Mouse (Mus musculus) myocyte (in vitro differentiated cells): ENCODE measurements around the gene Prickle4. TPM values are rescaled to one million over a fixed set of nuclear protein-coding genes. Genes with fewer than 3 reads are reported as not detected.

ENCODE experiments used
- H3K27me3 ChIP-seq: one replicate; pipeline ENCODE4 v1.6.1; 2011; ENCODE audit not compliant: control insufficient read depth, insufficient read depth, insufficient read length
- H3K36me3 ChIP-seq: one replicate; pipeline ENCODE4 v1.6.1; 2011; ENCODE audit not compliant: control insufficient read depth, insufficient read depth
- H3K4me2 ChIP-seq: one replicate; pipeline ENCODE4 v1.6.1; 2011; ENCODE audit warnings: low read depth, control low read depth
- H3K4me3 ChIP-seq: one replicate; pipeline ENCODE4 v1.5.1; 2011; ENCODE audit warnings: mild to moderate bottlenecking, control low read depth, moderate library complexity
- H3K79me2 ChIP-seq: one replicate; pipeline ENCODE4 v1.6.1; 2011; ENCODE audit not compliant: control insufficient read depth, insufficient read depth
- H3ac ChIP-seq: one replicate; pipeline ENCODE4 v1.6.1; 2011; ENCODE audit not compliant: control insufficient read depth, insufficient read length
- CEBPB ChIP-seq: IDR thresholded peaks from 2 replicates; pipeline ENCODE4 v1.6.1; 2011; ENCODE audit warnings: mild to moderate bottlenecking, moderate library complexity; ENCODE audit not compliant: poor library complexity, insufficient read depth, severe bottlenecking
- E2F4 ChIP-seq: IDR thresholded peaks from one replicate; pipeline ENCODE4 v1.6.1; 2011; ENCODE audit warnings: mild to moderate bottlenecking, control low read depth, moderate library complexity; ENCODE audit not compliant: insufficient read depth
- MAX ChIP-seq: IDR thresholded peaks from one replicate; pipeline ENCODE4 v1.6.1; 2011; ENCODE audit warnings: low read depth, mild to moderate bottlenecking, control low read depth
- MYOD1 ChIP-seq, 3 experiments: IDR thresholded peaks; one replicate each; pipeline ENCODE4 v1.6.1; 2011; ENCODE audit warnings: control low read depth in 2 of 3, low read depth in 2 of 3, mild to moderate bottlenecking in 2 of 3, moderate library complexity in 1 of 3; ENCODE audit not compliant: insufficient read length in 2 of 3, control insufficient read depth in 1 of 3
- MYOG ChIP-seq, 3 experiments: IDR thresholded peaks; one replicate each; pipeline ENCODE4 v1.6.1; 2011; ENCODE audit warnings: control low read depth in 2 of 3, low read depth in 2 of 3, mild to moderate bottlenecking in 2 of 3; ENCODE audit not compliant: insufficient read length in 2 of 3, control insufficient read depth in 1 of 3, insufficient read depth in 1 of 3
- POLR2A ChIP-seq: IDR thresholded peaks from one replicate; pipeline ENCODE4 v1.6.1; 2011; ENCODE audit warnings: low read depth, mild to moderate bottlenecking, control low read depth, moderate library complexity; ENCODE audit not compliant: insufficient read length
- POLR2AphosphoS2 ChIP-seq: IDR thresholded peaks from one replicate; pipeline ENCODE4 v1.6.1; 2011; ENCODE audit warnings: low read depth, control low read depth; ENCODE audit not compliant: insufficient read length
- REST ChIP-seq: IDR thresholded peaks from one replicate; pipeline ENCODE4 v1.6.1; 2011; ENCODE audit warnings: mild to moderate bottlenecking, control low read depth, moderate library complexity; ENCODE audit not compliant: insufficient read depth, insufficient read length
- SRF ChIP-seq: IDR thresholded peaks from one replicate; pipeline ENCODE4 v1.6.1; 2011; ENCODE audit warnings: low read depth; ENCODE audit not compliant: control insufficient read depth, insufficient read length
- TCF12 ChIP-seq: IDR thresholded peaks from one replicate; pipeline ENCODE4 v1.6.1; 2011; ENCODE audit warnings: mild to moderate bottlenecking, control low read depth; ENCODE audit not compliant: poor library complexity, insufficient read depth, severe bottlenecking
- TCF3 ChIP-seq: IDR thresholded peaks from one replicate; pipeline ENCODE4 v1.6.1; 2011; ENCODE audit warnings: low read depth, control low read depth; ENCODE audit not compliant: insufficient read length
- USF1 ChIP-seq: IDR thresholded peaks from one replicate; pipeline ENCODE4 v1.6.1; 2011; ENCODE audit warnings: low read depth, mild to moderate bottlenecking, control low read depth, moderate library complexity
- polyA plus RNA-seq: library from polyadenylated mRNA; unstranded; fragments of >200 nt; fragmentation: generic; extraction: Trizol; gene quantifications from one replicate; pipeline ENCODE4 v1.2.1, GENCODE M21; 2012; ENCODE audit warnings: missing spikeins

Gene Prickle4
- polyA plus RNA-seq, 1 experiment, result 0.32 TPM

DNA sequence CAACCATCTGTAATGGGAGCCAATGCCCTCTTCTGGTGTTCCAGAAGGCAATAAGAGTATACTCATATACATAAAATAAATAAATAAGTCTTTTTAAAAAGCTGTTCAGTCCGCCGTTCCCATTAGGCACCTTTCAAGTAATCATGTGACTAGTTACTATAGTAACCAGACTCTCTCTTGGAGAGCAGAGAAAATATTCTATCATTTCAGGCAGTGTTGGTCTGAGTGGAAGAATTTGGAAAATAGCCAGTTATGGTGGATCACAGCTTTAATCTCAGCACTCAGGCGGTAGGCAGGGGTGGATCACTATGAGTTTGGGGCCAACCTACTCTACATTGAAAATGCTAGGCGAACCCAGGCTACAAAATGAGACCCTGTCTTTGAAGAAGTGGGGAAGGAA lies 25.4 kb downstream of the Prickle4 start:
- Histone ChIP-seq H3K4me2 (no peak overlapping the region), H3K36me3 (no peaks in the 10 kb centered on the region), H3K79me2 (no peaks in the 10 kb centered on the region), H3ac (no peak overlapping the region), H3K27me3 (no peaks in the 10 kb centered on the region), H3K4me3 (no peak overlapping the region)
- no peak for TF ChIP-seq POLR2AphosphoS2
- TF ChIP-seq MAX, result no peak
- no peak for TF ChIP-seq TCF12
- no peak for TF ChIP-seq SRF
- no peak for TF ChIP-seq POLR2A
- TF ChIP-seq E2F4, result no peak

DNA sequence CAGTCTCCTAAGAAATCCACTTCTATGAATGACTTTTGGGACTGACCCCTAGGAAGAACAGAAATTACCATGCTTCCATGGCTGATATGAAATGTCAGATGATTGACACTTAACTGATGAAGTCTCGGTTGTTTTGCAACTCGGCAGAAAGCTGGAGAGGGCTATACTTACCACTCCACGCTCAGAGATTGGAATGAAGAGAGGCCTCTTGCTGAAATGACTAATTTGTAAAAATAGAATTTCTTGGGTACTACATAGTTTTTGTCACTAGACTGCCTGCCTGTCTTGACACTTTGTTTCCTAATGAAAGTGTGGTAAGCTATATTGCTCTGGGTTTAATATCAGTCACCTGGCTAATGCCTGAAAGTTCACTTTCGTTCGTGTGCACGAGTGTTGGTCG lies 30.1 kb downstream of the Prickle4 start:
- TF ChIP-seq POLR2A, result no peak
- no peak for TF ChIP-seq REST
- TF ChIP-seq TCF12, result no peak
- TF ChIP-seq E2F4, result no peak
- no peak for TF ChIP-seq MYOD1 (IDR thresholded peaks at IDR 0.05; ENCODE audit: control insufficient read depth in 1 of 3, insufficient read length in 2 of 3, low read depth in 2 of 3)
- no peak for TF ChIP-seq POLR2AphosphoS2
- TF ChIP-seq TCF3, result no peak
- TF ChIP-seq USF1, result no peak
- TF ChIP-seq MYOG (IDR thresholded peaks at IDR 0.05; ENCODE audit: control insufficient read depth in 1 of 3, insufficient read depth in 1 of 3, insufficient read length in 2 of 3, low read depth in 2 of 3), result no peak
- TF ChIP-seq CEBPB, result no peak
- TF ChIP-seq SRF, result no peak
- no peak for TF ChIP-seq MAX
- H3K36me3 ChIP-seq, result no peaks in the 10 kb centered on the region

DNA sequence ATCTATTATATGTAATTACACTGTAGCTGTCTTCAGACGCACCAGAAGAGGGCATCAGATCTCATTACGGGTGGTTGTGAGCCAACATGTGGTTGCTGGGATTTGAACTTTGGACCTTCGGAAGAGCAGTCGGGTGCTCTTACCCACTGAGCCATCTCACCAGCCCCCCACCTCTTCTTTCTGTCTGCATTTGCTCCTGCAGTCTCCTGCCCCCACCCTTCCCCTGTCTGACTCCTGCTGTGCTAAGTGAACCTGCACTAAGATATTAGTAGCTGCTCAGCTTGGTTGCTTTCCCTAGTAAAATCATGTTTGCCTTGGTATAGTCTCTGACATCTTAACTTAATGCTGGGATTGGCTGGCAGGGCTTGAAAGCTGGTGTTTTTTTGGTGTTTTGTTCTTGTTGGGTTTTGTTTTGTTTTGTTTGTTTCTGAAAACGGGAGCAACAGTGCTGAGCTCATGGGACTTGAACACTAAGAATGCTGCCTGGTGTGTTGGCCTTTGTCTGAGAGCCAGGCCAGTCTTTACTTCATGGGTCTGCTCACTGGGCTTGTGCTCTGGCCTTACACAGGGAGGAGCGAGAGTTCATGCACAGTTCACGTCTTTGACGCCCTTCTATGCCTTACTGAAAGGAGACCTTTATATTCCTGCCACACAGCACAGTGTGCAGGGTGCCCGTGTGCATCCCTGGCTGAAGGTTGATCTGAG lies 31.4 kb downstream of the Prickle4 start:
- no peak overlapping the region for H3K4me3 ChIP-seq
- no peaks in the 10 kb centered on the region for H3K36me3 ChIP-seq
- TF ChIP-seq REST (no peak), TCF12 (no peak), MYOG (IDR thresholded peaks at IDR 0.05; ENCODE audit: control insufficient read depth in 1 of 3, insufficient read depth in 1 of 3, insufficient read length in 2 of 3, low read depth in 2 of 3) (no peak), POLR2A (no peak), POLR2AphosphoS2 (no peak), SRF (no peak), TCF3 (no peak), CEBPB (no peak), USF1 (no peak), MAX (no peak), E2F4 (no peak), MYOD1 (IDR thresholded peaks at IDR 0.05; ENCODE audit: control insufficient read depth in 1 of 3, insufficient read length in 2 of 3, low read depth in 2 of 3) (no peak)
- no peak overlapping the region for H3ac ChIP-seq
- H3K4me2 ChIP-seq, result no peak overlapping the region
- H3K79me2 ChIP-seq, result no peaks in the 10 kb centered on the region
- H3K27me3 ChIP-seq, result no peaks in the 10 kb centered on the region

More for the DNA sequence above, 30.1 kb downstream of the Prickle4 start:
- Histone ChIP-seq H3K79me2 (no peaks in the 10 kb centered on the region), H3ac (no peak overlapping the region), H3K27me3 (no peaks in the 10 kb centered on the region), H3K4me3 (no peak overlapping the region), H3K4me2 (no peak overlapping the region)

DNA sequence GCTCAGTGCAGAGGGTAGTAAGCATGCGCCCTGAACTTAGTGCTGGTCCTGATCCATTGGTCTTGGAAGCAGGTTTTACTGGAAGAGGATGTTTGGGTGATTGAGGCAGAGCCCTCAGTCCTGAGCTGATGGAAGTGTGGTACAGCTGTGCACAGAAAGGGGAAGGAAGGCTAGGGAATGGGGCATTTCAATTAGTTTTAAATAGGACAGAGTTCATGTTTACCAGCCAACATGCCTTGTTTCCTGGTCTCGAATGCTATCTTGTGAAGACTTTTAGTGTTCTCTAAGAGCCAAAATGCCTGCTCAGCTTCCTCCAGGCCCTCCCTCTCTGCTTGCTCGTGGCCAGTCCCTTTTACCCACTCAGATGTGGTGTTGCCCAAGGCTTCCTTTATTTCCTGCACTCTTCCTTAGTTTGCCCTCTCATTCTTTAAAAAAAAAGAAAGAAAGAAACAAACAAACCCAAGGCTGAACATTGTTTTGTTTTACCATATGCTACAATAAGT lies 35.7 kb downstream of the Prickle4 start:
- H3K27me3 ChIP-seq, result no peaks in the 10 kb centered on the region
- TF ChIP-seq POLR2A, result no peak
- TF ChIP-seq POLR2AphosphoS2, result no peak
- no peak for TF ChIP-seq USF1
- no peak for TF ChIP-seq MAX
- TF ChIP-seq MYOG (IDR thresholded peaks at IDR 0.05; ENCODE audit: control insufficient read depth in 1 of 3, insufficient read depth in 1 of 3, insufficient read length in 2 of 3, low read depth in 2 of 3), result no peak
- TF ChIP-seq TCF12, result no peak
- no peak for TF ChIP-seq TCF3
- TF ChIP-seq MYOD1 (IDR thresholded peaks at IDR 0.05; ENCODE audit: control insufficient read depth in 1 of 3, insufficient read length in 2 of 3, low read depth in 2 of 3), result no peak
- no peak for TF ChIP-seq CEBPB
- no peak for TF ChIP-seq REST
- no peak for TF ChIP-seq E2F4
- no peak for TF ChIP-seq SRF
- H3K4me3 ChIP-seq, result no peak overlapping the region
- no peaks in the 10 kb centered on the region for H3K79me2 ChIP-seq
- no peaks in the 10 kb centered on the region for H3K36me3 ChIP-seq
- H3ac ChIP-seq, result no peak overlapping the region
- no peak overlapping the region for H3K4me2 ChIP-seq
